Mouse (Mus musculus): ENCODE measurements around the gene Ap1s3. TPM values are rescaled to one million over a fixed set of nuclear protein-coding genes. Genes with fewer than 3 reads are reported as not detected.
A peak's percentile ranks its signal among the peaks of the same experiment; 100 is the strongest.

Gene Ap1s3
- total RNA-seq, 2 experiments from 2014 or later = 0.16 to 0.36 TPM

- DNase-seq = no peak
- intact Hi-C loops (cut with DNase I) = no loop called here
Measured at GRCm38 (mm10) chr1:79602500-79602899, 69.3 kb downstream of the Ap1s3 start.

- DNase-seq = no peak
- intact Hi-C loops (cut with DNase I) = no loop called here
Measured at GRCm38 (mm10) chr1:79598385-79599178, 73.2 kb downstream of the Ap1s3 start.

- no peak for DNase-seq
- intact Hi-C loops (cut with DNase I) = no loop called here
Measured at GRCm38 (mm10) chr1:79592721-79593277, 79.0 kb downstream of the Ap1s3 start.

- intact Hi-C loops (cut with DNase I) = no loop called here
- no peak for DNase-seq
Measured at GRCm38 (mm10) chr1:79591091-79591490, 80.7 kb downstream of the Ap1s3 start.

- intact Hi-C loops (cut with DNase I) = no loop called here
- no peak for DNase-seq
Measured at GRCm38 (mm10) chr1:79589971-79590763, 81.6 kb downstream of the Ap1s3 start.

- no peak for DNase-seq
- intact Hi-C loops (cut with DNase I) = no loop called here
Measured at GRCm38 (mm10) chr1:79589424-79589823, 82.3 kb downstream of the Ap1s3 start.

- intact Hi-C loops (cut with DNase I) = no loop called here
- DNase-seq = peak; percentile 14 to 18
Measured at GRCm38 (mm10) chr1:79581136-79581679, 90.6 kb downstream of the Ap1s3 start.

- DNase-seq = no peak
- intact Hi-C loops (cut with DNase I) = no loop called here
Measured at GRCm38 (mm10) chr1:79577357-79577756, 94.4 kb downstream of the Ap1s3 start.

- DNase-seq = no peak
- intact Hi-C loops (cut with DNase I) = no loop called here
Measured at GRCm38 (mm10) chr1:79571912-79572311, 99.9 kb downstream of the Ap1s3 start.

GRCm38 (mm10) chr1:79571126-79571525 is 100.6 kb downstream of the Ap1s3 start:
- DNase-seq = no peak
- intact Hi-C loops (cut with DNase I) = no loop called here

GRCm38 (mm10) chr1:79561186-79561585 is 110.6 kb downstream of the Ap1s3 start:
- intact Hi-C loops (cut with DNase I) = no loop called here
- DNase-seq = no peak

Other genes with a start within 250 kb of the Ap1s3 start
- not detected for gene Scg2, start 231.9 kb downstream of the Ap1s3 start, total RNA-seq (2021)
- 10 to 100 TPM; 66.7 to 74.2 TPM for gene Mrpl44, start 104.0 kb upstream of the Ap1s3 start, total RNA-seq (2021)
- 10 to 100 TPM; 17.0 to 19.7 TPM for gene Wdfy1, start 104.2 kb upstream of the Ap1s3 start, total RNA-seq (2021)
- gene Serpine2, start 189.2 kb upstream of the Ap1s3 start, total RNA-seq (2021) = 10 to 100 TPM; 18.7 to 27.2 TPM